ENCODE assay signal across 14 mouse cellular contexts in genomic region chr5:27076046-27076445, GRCm38 (mm10).
DNase-seq lines count a peak whose midpoint lies in the region; TF ChIP-seq lines count a peak whose summit lies in the region.
"Had no signal": no experiment of that assay in that cellular context is flagged by ENCODE, and none has a peak within 500 bp of the region (broad histone marks: within the 10 kb centered on the region; RNA-seq: fewer than 3 reads in every experiment).

No protein-coding gene starts in this region.

- no peak overlapping the region; the same call in 1 of the 2 replicates for H3K27ac ChIP-seq in layer of hippocampus, adult 2 months
- H3K27ac ChIP-seq: embryonic facial prominence, embryonic 15.5 days; forebrain, embryonic 12.5 days; midbrain, embryonic 10.5 days had no signal

- peak; percentile 14 for DNase-seq in embryo, embryonic 11 days
- no peak for DNase-seq in embryo, embryonic 9.5 days (ENCODE audit: extremely low spot score)
- DNase-seq in layer of hippocampus, adult 2 months (ENCODE audit: low spot score in 2 of 2), result no peak
- DNase-seq in layer of hippocampus, adult 11-12 months (ENCODE audit: low spot score), result no peak
- peak; percentile 13 for DNase-seq in right cerebral cortex, postnatal 14 days
- no peak for DNase-seq in right cerebral cortex, postnatal 36 days (ENCODE audit: low spot score in 2 of 2)
- no peak for DNase-seq in c-Kit-positive CD71-positive TER-119-positive erythroid progenitor cells, embryonic 14.5 days (ENCODE audit: low spot score)
- DNase-seq: kidney, adult 8-10 months; spleen, adult 18-20 months; thymus, postnatal 25 days had no signal

- H3K4me3 ChIP-seq in layer of hippocampus, adult 2 months, result no peak overlapping the region
- H3K4me3 ChIP-seq: embryonic facial prominence, embryonic 15.5 days; forebrain, embryonic 12.5 days; heart, embryonic 12.5 days; midbrain, embryonic 10.5 days had no signal

- peak; percentile 78 for TF ChIP-seq CTCF in layer of hippocampus, adult 2 months (conservative IDR thresholded peaks at IDR 0.05)

Comparison
In these comparisons a context has a peak if more than half of its experiments do, and no peak if none do; other contexts are left out.
1. DNase-seq: peak in embryo, embryonic 11 days (single experiment) and right cerebral cortex, postnatal 14 days (single experiment); none in embryo, embryonic 9.5 days (single experiment), layer of hippocampus, adult 2 months (0 of 2), layer of hippocampus, adult 11-12 months (single experiment), right cerebral cortex, postnatal 36 days (0 of 2) and c-Kit-positive CD71-positive TER-119-positive erythroid progenitor cells, embryonic 14.5 days (single experiment).